Mouse (Mus musculus): ENCODE data around the gene Bbs12. TPM values are rescaled to one million over a fixed set of nuclear protein-coding genes. Genes with fewer than 3 reads are reported as not detected.

The Bbs12 gene
- polyA plus RNA-seq, 1 experiment, result 1.5 TPM

- no peaks in the 10 kb centered on the region for H3K36me3 ChIP-seq (ENCODE audit: control insufficient read depth, insufficient read depth, low read length)
- H3K4me1 ChIP-seq (ENCODE audit: control insufficient read depth, insufficient read depth, low read length), result no peaks in the 10 kb centered on the region
- no peak for DNase-seq
- H3K27ac ChIP-seq (ENCODE audit: insufficient read depth, low read depth, low read length), result no peak overlapping the region
- no peaks in the 10 kb centered on the region for H3K27me3 ChIP-seq (replicated peaks; ENCODE audit: control insufficient read depth, insufficient read depth, low read length)
- H3K4me3 ChIP-seq (ENCODE audit: insufficient read depth, low read depth, low read length), result no peak overlapping the region
- TF ChIP-seq CTCF (conservative IDR thresholded peaks at IDR 0.05; ENCODE audit: insufficient read depth, insufficient read length, low read depth, low read length) (no peak), POLR2A (IDR thresholded peaks at IDR 0.05; ENCODE audit: low read depth, low read length) (no peak)
- WGBS, result 59% methylated on average over 8 of the region's 8 CpGs
Observed at GRCm38 (mm10) chr3:37280871-37281270, 31.5 kb upstream of the Bbs12 start.

- 82% methylated on average over 11 of the region's 11 CpGs for WGBS
- no peaks in the 10 kb centered on the region for H3K4me1 ChIP-seq (ENCODE audit: control insufficient read depth, insufficient read depth, low read length)
- no peaks in the 10 kb centered on the region for H3K27me3 ChIP-seq (replicated peaks; ENCODE audit: control insufficient read depth, insufficient read depth, low read length)
- H3K36me3 ChIP-seq (ENCODE audit: control insufficient read depth, insufficient read depth, low read length), result no peaks in the 10 kb centered on the region
- no peak for DNase-seq
- H3K27ac ChIP-seq (ENCODE audit: insufficient read depth, low read depth, low read length), result no peak overlapping the region
- no peak for TF ChIP-seq POLR2A (IDR thresholded peaks at IDR 0.05; ENCODE audit: low read depth, low read length)
- TF ChIP-seq CTCF (conservative IDR thresholded peaks at IDR 0.05; ENCODE audit: insufficient read depth, insufficient read length, low read depth, low read length), result no peak
- no peak overlapping the region for H3K4me3 ChIP-seq (ENCODE audit: insufficient read depth, low read depth, low read length)
Observed at GRCm38 (mm10) chr3:37282299-37282922, 29.9 kb upstream of the Bbs12 start.

GRCm38 (mm10) chr3:37283234-37283633, 29.1 kb upstream of the Bbs12 start:
- Histone ChIP-seq H3K4me1 (ENCODE audit: control insufficient read depth, insufficient read depth, low read length) (no peaks in the 10 kb centered on the region), H3K27ac (ENCODE audit: insufficient read depth, low read depth, low read length) (no peak overlapping the region), H3K36me3 (ENCODE audit: control insufficient read depth, insufficient read depth, low read length) (no peaks in the 10 kb centered on the region), H3K27me3 (replicated peaks; ENCODE audit: control insufficient read depth, insufficient read depth, low read length) (no peaks in the 10 kb centered on the region), H3K4me3 (ENCODE audit: insufficient read depth, low read depth, low read length) (no peak overlapping the region)
- WGBS, result 90% methylated on average over 4 of the region's 4 CpGs
- DNase-seq, result no peak
- TF ChIP-seq POLR2A (IDR thresholded peaks at IDR 0.05; ENCODE audit: low read depth, low read length) (no peak), CTCF (conservative IDR thresholded peaks at IDR 0.05; ENCODE audit: insufficient read depth, insufficient read length, low read depth, low read length) (no peak)

GRCm38 (mm10) chr3:37289237-37289636, 23.1 kb upstream of the Bbs12 start:
- 90% methylated on average over 2 of the region's 2 CpGs for WGBS
- Histone ChIP-seq H3K4me3 (ENCODE audit: insufficient read depth, low read depth, low read length) (no peak overlapping the region), H3K36me3 (ENCODE audit: control insufficient read depth, insufficient read depth, low read length) (no peaks in the 10 kb centered on the region), H3K27ac (ENCODE audit: insufficient read depth, low read depth, low read length) (no peak overlapping the region), H3K4me1 (ENCODE audit: control insufficient read depth, insufficient read depth, low read length) (no peaks in the 10 kb centered on the region), H3K27me3 (replicated peaks; ENCODE audit: control insufficient read depth, insufficient read depth, low read length) (no peaks in the 10 kb centered on the region)
- no peak for TF ChIP-seq POLR2A (IDR thresholded peaks at IDR 0.05; ENCODE audit: low read depth, low read length)
- no peak for TF ChIP-seq CTCF (conservative IDR thresholded peaks at IDR 0.05; ENCODE audit: insufficient read depth, insufficient read length, low read depth, low read length)
- DNase-seq, result no peak

GRCm38 (mm10) chr3:37290881-37291541, 21.3 kb upstream of the Bbs12 start:
- H3K4me3 ChIP-seq (ENCODE audit: insufficient read depth, low read depth, low read length), result no peak overlapping the region
- no peak for TF ChIP-seq CTCF (conservative IDR thresholded peaks at IDR 0.05; ENCODE audit: insufficient read depth, insufficient read length, low read depth, low read length)
- no peak for TF ChIP-seq POLR2A (IDR thresholded peaks at IDR 0.05; ENCODE audit: low read depth, low read length)
- 80% methylated on average over 7 of the region's 7 CpGs for WGBS
- H3K27me3 ChIP-seq (replicated peaks; ENCODE audit: control insufficient read depth, insufficient read depth, low read length), result no peaks in the 10 kb centered on the region
- H3K4me1 ChIP-seq (ENCODE audit: control insufficient read depth, insufficient read depth, low read length), result no peaks in the 10 kb centered on the region
- no peak for DNase-seq
- no peak overlapping the region for H3K27ac ChIP-seq (ENCODE audit: insufficient read depth, low read depth, low read length)
- no peaks in the 10 kb centered on the region for H3K36me3 ChIP-seq (ENCODE audit: control insufficient read depth, insufficient read depth, low read length)

- H3K4me3 ChIP-seq (ENCODE audit: insufficient read depth, low read depth, low read length), result no peak overlapping the region
- WGBS, result 72% methylated on average over 2 of the region's 2 CpGs
- no peaks in the 10 kb centered on the region for H3K36me3 ChIP-seq (ENCODE audit: control insufficient read depth, insufficient read depth, low read length)
- H3K27me3 ChIP-seq (replicated peaks; ENCODE audit: control insufficient read depth, insufficient read depth, low read length), result no peaks in the 10 kb centered on the region
- TF ChIP-seq POLR2A (IDR thresholded peaks at IDR 0.05; ENCODE audit: low read depth, low read length), result no peak
- TF ChIP-seq CTCF (conservative IDR thresholded peaks at IDR 0.05; ENCODE audit: insufficient read depth, insufficient read length, low read depth, low read length), result no peak
- H3K4me1 ChIP-seq (ENCODE audit: control insufficient read depth, insufficient read depth, low read length), result no peaks in the 10 kb centered on the region
- DNase-seq, result no peak
- H3K27ac ChIP-seq (ENCODE audit: insufficient read depth, low read depth, low read length), result no peak overlapping the region
Observed at GRCm38 (mm10) chr3:37291929-37292328, 20.4 kb upstream of the Bbs12 start.

- no peak overlapping the region for H3K27ac ChIP-seq (ENCODE audit: insufficient read depth, low read depth, low read length)
- TF ChIP-seq CTCF (conservative IDR thresholded peaks at IDR 0.05; ENCODE audit: insufficient read depth, insufficient read length, low read depth, low read length) (no peak), POLR2A (IDR thresholded peaks at IDR 0.05; ENCODE audit: low read depth, low read length) (no peak)
- no peaks in the 10 kb centered on the region for H3K4me1 ChIP-seq (ENCODE audit: control insufficient read depth, insufficient read depth, low read length)
- H3K36me3 ChIP-seq (ENCODE audit: control insufficient read depth, insufficient read depth, low read length), result no peaks in the 10 kb centered on the region
- no peak for DNase-seq
- no peaks in the 10 kb centered on the region for H3K27me3 ChIP-seq (replicated peaks; ENCODE audit: control insufficient read depth, insufficient read depth, low read length)
- 54% methylated on average over 2 of the region's 2 CpGs for WGBS
- no peak overlapping the region for H3K4me3 ChIP-seq (ENCODE audit: insufficient read depth, low read depth, low read length)
Observed at GRCm38 (mm10) chr3:37292654-37293053, 19.7 kb upstream of the Bbs12 start.

Data from kidney, adult 2 months (tissue).